Mouse (Mus musculus) heart, postnatal 36 days (tissue): Measurements from ENCODE around the gene Serf1. TPM values are rescaled to one million over a fixed set of nuclear protein-coding genes. Genes with fewer than 3 reads are reported as not detected.

Experiments
- total RNA-seq, 2 experiments: library from RNA; stranded (reverse); gene quantifications; 2 replicates each; pipeline ENCODE4 v1.2.3; 2021

The Serf1 gene
- total RNA-seq, 2 experiments from 2014 or later, result 5.9 to 6.7 TPM

Other genes with a start within 250 kb of the Serf1 start
- not detected for gene Cartpt, start 206.9 kb upstream of the Serf1 start, total RNA-seq
- gene Mccc2, start 92.4 kb upstream of the Serf1 start, total RNA-seq, result 10 to 100 TPM; 87.0 to 88.5 TPM
- 10 to 100 TPM; 25.0 to 29.6 TPM for gene Bdp1, start 3.9 kb upstream of the Serf1 start, total RNA-seq
- 10 to 100 TPM; 14.6 to 16.4 TPM for gene Smn1, start 16.8 kb downstream of the Serf1 start, total RNA-seq
- under 1 TPM; 0.47 to 0.70 TPM for gene Naip2, start 94.1 kb downstream of the Serf1 start, total RNA-seq
- gene Naip5, start 138.3 kb downstream of the Serf1 start, total RNA-seq, result under 1 TPM; 0.38 to 0.39 TPM
- under 1 TPM; 0.14 to 0.35 TPM for gene Naip6, start 209.7 kb downstream of the Serf1 start, total RNA-seq